Mouse (Mus musculus): ENCODE results near the gene Hcst.

GRCm38 (mm10) chr7:30444971-30445751, 25.5 kb upstream of the Hcst start, which contains the start of gene Aplp1:
- no peak for TF ChIP-seq CTCF (conservative IDR thresholded peaks at IDR 0.05 in 1 of 2, IDR thresholded peaks at IDR 0.05 in 1 of 2; ENCODE audit: low read depth in 2 of 2, low read length in 2 of 2)
- TF ChIP-seq ZC3H11A (IDR thresholded peaks at IDR 0.05; ENCODE audit: low read depth, low read length) = no peak
- no peak for TF ChIP-seq TCF12 (IDR thresholded peaks at IDR 0.05; ENCODE audit: low read depth, low read length)
- TF ChIP-seq MAFK (IDR thresholded peaks at IDR 0.05; ENCODE audit: insufficient replicate concordance, low read length) = no peak
- no peak for TF ChIP-seq POLR2A (IDR thresholded peaks at IDR 0.05; ENCODE audit: low read depth, low read length)
- TF ChIP-seq ZNF384 (IDR thresholded peaks at IDR 0.05; ENCODE audit: low read depth, low read length) = no peak
